Mouse (Mus musculus): ENCODE measurements around the gene Gm49776. TPM values are rescaled to one million over a fixed set of nuclear protein-coding genes. Genes with fewer than 3 reads are reported as not detected.

The Gm49776 gene
- polyA plus RNA-seq, 1 experiment = not detected

GRCm38 (mm10) chr16:18234671-18235388, 23.3 kb downstream of the Gm49776 start, which contains the start of gene Zdhhc8:
TSS of gene Zdhhc8 (minus strand) at chr16:18235136.
- no peak for DNase-seq (ENCODE audit: low read depth)

DNA sequence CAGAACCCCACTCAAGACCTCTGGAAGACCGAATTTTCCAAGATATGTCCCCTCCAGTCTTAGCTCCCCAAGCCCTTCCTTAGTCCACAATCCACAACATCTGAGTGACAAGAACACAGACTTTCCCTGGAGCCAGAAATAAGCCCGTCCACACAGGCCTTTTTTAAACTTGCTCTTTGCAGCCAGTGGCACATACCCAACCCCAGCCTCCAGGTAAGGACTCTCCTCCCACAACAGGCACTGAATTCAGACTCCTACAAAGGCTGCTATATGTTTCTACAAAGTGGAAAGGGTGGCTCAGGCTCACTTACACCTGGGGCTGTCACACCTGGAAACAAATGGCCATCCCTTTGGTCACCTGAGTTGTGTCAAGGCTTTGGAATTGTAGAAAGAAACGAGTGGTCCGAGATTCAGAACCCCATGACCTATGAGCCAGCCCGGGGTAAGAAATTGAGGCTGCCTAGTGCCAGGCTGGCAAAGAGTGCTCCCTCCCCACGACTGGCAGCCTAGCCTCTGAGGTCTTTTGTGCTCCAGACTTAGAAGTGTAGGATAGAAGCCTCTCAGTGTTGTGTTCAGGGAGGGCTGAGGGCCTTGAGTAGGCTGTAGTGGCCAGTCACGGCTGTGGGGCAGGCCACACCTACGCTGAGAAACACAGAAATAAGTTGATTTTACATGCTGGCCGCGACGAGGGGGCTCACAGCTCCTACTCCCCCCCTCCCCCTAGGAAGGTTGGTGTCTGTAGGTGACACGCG, 24.0 kb downstream of the Gm49776 start:
- no peak for DNase-seq (ENCODE audit: low read depth)

DNA sequence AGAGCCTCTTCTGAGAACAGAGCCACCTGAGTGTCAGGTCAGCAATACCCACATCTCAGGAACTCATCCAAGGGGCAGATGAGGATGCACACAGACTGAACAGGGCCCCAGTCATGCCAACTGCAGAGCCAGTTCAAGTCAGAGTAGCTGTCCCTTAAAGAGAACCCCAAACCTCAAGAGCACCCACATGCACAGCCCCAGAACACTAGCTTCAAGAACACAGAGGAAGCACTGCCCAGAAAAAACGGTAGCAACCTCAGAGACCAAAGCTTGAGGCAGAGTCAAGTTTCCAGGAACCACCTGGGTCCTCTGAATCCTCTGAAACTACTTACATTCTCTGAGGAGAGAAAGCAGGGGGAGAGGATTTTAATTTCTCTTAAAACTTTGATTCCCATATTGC, 24.7 kb downstream of the Gm49776 start:
- DNase-seq (ENCODE audit: low read depth) = no peak

DNA sequence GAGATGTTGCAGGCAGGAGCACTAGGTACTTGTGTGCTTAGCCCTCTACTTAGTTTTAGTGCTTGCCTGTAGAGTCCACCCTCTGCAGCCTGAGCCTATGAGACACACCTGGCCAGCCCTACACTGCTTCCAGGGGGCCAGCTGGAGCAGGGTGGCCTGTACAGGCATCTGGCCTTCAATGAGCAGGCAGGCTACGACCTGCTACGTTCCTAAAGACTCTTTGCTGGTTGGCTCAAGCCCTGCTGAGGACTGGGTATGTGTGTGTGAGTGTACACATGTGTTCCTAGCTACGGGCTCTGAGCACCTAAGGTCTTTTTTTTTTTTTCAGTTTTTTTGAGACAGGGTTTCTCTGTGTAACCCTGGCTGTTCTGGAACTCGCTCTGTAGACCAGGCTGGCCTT, 26.7 kb downstream of the Gm49776 start:
- no peak for DNase-seq (ENCODE audit: low read depth)

GRCm38 (mm10) chr16:18231047-18231446, 27.1 kb downstream of the Gm49776 start:
- no peak for DNase-seq (ENCODE audit: low read depth)

DNA sequence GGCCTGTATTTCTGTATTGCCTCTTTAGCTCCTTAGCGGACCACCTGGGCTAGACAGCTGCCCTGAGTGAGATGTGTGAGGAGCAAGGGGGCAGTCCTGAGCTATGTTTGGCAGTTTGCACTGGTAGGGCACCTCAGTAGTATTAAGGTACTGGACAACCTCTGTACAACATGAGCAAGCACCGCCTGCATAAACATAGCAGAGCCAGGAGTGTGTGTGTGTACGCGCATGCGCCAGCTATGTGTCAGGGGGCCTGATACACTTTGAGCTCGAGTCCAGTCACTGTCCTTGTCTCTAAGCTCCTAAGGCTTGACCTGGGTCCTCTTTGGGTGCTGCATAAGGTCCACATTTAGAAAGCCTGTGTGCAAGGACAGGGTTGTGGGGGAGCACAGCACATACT, 27.5 kb downstream of the Gm49776 start:
- no peak for DNase-seq (ENCODE audit: low read depth)

DNA sequence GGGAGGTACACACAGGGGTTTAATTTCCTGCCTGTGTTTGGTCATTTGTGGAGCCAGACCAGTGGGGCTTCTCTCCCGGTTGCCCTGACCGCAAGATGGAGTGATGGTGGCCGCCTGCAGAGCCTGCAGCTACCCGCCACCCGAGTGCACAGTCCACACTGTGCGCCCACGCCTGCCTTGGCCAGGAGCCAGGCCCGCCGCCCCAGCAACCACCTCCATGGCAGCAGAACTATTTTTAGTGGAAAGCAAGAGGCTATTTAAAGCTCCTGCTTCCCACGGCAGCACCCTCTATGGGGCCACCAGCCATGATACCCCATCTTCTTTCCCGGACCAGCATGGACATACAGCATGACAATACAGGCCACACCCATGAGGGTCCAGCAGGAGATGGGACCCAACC, 28.5 kb downstream of the Gm49776 start:
- no peak for DNase-seq (ENCODE audit: low read depth)

- no peak for DNase-seq (ENCODE audit: low read depth)
Observed at GRCm38 (mm10) chr16:18228856-18229255, 29.3 kb downstream of the Gm49776 start.

DNA sequence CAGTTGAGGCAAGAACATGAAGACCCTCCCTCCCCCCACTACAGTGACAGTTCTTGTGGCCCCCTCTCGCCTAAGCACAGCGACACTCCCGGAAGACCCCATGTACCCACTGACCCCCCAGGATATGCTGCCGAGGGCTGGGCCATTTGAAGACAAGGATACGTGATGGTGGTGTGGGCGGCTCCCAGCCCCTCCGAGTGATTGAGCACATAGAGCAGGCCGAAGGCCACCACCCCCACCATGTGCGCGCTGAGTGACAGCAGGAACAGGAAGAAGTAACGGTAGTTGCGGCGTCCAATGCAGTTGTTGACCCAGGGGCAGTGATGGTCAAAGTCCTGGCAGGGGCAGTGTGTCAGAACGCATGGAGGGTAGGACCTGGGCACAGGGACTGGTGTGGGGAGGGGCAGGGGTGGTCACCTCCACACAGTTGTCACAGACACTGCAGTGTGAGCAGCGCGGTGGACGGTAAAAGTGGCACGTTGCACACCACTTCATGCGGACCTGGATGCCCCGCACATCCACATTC, 30.2 kb downstream of the Gm49776 start:
- DNase-seq (ENCODE audit: low read depth) = no peak

DNA sequence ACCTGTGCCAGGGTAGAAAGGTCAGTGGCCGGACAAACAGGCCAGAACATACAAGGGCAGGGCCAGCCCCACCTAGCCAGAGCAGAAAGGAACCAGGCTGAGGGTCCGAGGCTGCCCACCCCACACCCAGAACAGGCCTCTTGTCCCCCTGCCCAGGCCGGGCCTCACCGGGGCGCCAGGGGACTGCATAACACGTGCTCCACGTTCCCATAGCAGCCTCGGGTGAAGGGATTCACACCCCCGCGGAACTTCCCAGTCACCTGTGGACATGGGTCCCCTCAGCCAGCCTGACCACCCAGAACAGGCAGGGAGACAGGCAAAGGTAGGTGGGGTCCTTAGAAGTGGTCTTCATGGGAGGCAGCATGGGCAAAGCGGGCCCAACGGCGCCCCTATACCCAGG, 30.9 kb downstream of the Gm49776 start:
- DNase-seq (ENCODE audit: low read depth) = no peak

DNA sequence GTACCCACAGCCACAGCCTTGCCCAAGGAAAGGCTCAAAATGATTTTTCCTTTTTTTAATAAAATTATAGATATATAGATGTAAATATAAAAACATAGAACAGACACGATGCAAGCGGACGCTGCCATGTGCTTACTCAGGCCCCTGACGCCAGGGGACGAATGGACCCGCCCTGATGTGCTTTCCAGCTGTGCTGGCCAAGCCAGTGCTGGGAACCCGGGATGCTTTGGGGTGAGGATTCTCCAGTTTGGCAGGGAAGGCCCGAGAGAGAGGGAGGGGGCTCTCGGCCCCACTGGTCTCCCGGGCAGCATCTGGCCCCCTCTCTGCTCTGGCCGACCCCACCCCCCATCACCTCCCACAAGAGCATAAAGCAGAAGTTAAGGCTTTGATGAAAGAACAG, 35.9 kb downstream of the Gm49776 start:
- DNase-seq (ENCODE audit: low read depth) = no peak

- no peak for DNase-seq (ENCODE audit: low read depth)
Observed at GRCm38 (mm10) chr16:18221543-18221898, 36.6 kb downstream of the Gm49776 start.

GRCm38 (mm10) chr16:18220856-18221542, 37.1 kb downstream of the Gm49776 start:
- DNase-seq (ENCODE audit: low read depth) = no peak

DNA sequence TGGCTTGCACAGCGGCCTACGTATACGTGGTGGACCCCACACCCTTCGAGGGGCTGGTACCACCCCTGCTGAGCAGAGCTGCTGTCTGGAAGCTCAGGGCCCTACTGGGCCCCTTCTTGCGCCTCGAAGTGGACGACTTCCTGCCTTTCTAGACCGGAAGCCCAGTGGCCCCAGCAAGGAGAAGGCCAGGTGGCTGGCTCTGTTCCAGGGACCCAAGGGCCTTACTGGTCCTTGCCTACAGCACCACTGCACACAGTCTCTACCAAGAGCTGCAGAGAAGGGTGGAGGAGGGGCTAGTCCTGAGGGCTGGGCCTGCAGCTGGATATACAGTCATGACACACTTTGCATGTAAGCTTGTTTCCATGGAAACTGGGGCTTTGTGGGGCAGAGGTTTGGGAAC, 38.1 kb downstream of the Gm49776 start:
- DNase-seq (ENCODE audit: low read depth) = no peak

GRCm38 (mm10) chr16:18218580-18218996, 39.5 kb downstream of the Gm49776 start:
- no peak for DNase-seq (ENCODE audit: low read depth)

DNA sequence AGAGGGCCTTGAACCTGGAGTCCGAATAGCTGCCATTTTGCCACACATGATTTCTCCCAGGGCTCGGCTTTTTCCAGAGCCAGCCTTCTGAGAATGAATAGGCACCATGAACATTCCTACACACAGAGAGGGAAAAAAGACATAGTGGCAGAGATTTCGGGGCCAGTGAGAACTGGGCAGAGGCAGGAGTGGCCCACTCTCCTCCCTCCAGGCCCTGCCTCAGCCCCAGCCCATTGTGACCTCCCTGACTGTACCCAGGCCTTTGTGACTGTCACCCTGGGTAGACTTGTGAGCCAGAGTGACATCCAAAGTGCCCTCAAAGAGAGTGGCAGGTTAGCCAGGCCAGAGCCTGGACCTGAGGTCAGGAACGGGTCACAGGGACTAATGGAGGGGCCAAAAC, 40.5 kb downstream of the Gm49776 start, which contains the start of gene Ccdc188:
Gene Ccdc188, plus strand, starts transcription at position 301 of the 400 bp plus-strand sequence.
- no peak for DNase-seq (ENCODE audit: low read depth)

DNA sequence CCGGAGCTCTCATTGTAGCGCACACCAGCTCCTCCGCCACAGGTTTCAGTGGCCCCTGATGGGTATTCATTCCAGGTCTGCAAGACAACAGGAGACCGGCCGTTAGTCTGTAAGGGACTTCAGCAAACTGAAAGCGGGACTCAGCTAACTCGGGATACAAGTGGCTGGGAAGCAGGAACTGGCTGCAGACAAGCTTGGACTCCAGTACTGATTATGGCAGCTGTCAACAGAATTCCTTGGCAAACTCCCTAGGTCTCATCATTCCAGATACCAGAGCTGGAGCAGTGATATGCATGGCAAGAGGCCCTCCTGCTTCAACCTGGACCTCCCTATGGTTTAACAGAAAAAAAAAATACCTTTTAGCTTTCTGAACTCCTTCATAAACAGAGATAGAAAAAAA, 43.3 kb downstream of the Gm49776 start:
- DNase-seq (ENCODE audit: low read depth) = no peak

- no peak for DNase-seq (ENCODE audit: low read depth)
Observed at GRCm38 (mm10) chr16:18213689-18214088, 44.4 kb downstream of the Gm49776 start.

DNA sequence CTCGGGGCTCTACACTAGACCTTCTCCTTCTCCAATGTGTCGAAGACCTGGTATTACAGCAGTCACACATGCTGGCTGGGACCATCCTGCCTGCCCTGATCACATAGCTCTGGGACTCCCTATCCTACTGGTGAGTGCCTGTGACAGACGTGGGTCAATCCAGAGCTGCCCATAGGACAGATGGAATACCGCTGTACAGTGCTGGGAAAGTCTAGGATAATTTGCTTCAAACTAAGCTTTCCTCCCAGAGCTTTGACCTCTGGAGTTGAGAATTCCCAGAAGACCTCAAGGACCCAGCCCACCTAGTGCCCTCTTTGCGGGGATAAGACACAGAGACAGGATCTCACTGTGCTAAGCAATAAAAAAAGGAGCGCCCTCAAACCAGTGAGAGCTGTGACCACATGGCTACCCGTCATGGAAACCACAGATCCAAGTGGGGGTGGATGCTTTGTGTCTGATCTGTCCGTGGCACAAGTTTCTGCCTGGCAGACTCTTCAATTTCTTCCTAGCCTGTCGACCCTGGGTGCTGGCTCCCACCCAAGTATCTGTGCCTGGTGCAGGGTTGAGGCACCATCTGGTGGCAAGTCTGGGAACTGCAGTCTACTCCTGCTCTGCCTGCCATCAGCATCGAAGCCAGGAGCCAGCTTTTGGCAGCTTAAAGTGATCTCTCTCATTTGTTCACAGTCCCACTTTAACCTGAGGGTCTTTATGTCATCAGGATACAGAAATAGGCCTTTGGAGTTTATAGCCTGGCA, 46.5 kb downstream of the Gm49776 start:
- DNase-seq (ENCODE audit: low read depth) = no peak

GRCm38 (mm10) chr16:18210701-18211416, 47.3 kb downstream of the Gm49776 start:
- no peak for DNase-seq (ENCODE audit: low read depth)
